Mouse (Mus musculus) small intestine, adult 2 months (tissue): ENCODE data around the gene Plekhh1.

Source experiments
- CTCF ChIP-seq: fragments of 200-500 bp; IDR thresholded peaks from 2 replicates; pipeline ENCODE4 v1.5.1; 2012; ENCODE audit warnings: low read depth, mild to moderate bottlenecking, control low read depth, inconsistent platforms, low read length, moderate library complexity, mixed read lengths; ENCODE audit not compliant: insufficient replicate concordance, insufficient read length; ENCODE audit errors: extremely low read depth
- POLR2A ChIP-seq: fragments of 200-500 bp; IDR thresholded peaks from 2 replicates; pipeline ENCODE4 v1.6.1; 2012; ENCODE audit warnings: low read depth, mild to moderate bottlenecking, control low read depth, inconsistent platforms, low read length, moderate library complexity

DNA sequence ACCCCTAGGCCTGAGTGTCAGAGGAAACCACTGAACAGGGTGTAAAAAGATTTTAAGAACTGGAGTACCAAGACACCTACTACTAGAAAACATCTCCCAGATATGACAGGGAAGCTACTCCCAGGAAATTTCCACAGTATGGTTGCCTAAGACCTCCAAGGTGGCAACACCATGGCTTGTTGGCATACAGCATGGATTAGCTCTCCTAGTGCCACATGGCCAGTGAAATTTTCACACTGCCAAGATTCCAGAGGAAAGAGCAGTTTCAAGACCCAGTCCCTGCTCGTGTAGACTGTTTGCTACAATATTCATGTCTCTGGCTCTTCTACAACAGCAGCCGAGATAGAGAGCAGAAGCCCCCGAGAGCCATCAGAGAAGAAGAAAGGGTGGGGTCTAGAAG is 26.0 kb upstream of the Plekhh1 start:
- no peak for TF ChIP-seq CTCF
- TF ChIP-seq POLR2A, result no peak
